Mouse (Mus musculus): ENCODE data around the gene Lmln. TPM values are rescaled to one million over a fixed set of nuclear protein-coding genes. Genes with fewer than 3 reads are reported as not detected.

The Lmln gene
- total RNA-seq, 1 experiment = 9.1 TPM

GRCm38 (mm10) chr16:33070928-33071327, 8.6 kb downstream of the Lmln start:
- Histone ChIP-seq H3K4me3 (ENCODE audit: insufficient read depth in 1 of 2, low read depth in 1 of 2, low read length in 2 of 2, poor library complexity in 1 of 2, severe bottlenecking in 1 of 2) (no peak overlapping the region), H3K27ac (ENCODE audit: insufficient read depth, low read depth, low read length, poor library complexity, severe bottlenecking) (no peak overlapping the region), H3K9ac (ENCODE audit: insufficient read depth, low read depth, low read length, poor library complexity, severe bottlenecking) (no peak overlapping the region), H3K9me3 (ENCODE audit: control insufficient read depth, insufficient read depth, low read depth, low read length) (no peaks in the 10 kb centered on the region), H3K4me1 (ENCODE audit: control insufficient read depth in 2 of 2, insufficient read depth in 2 of 2, low read length in 2 of 2, poor library complexity in 1 of 2) (peaks cover 0 to 2% of the 10 kb centered on the region in 2 experiments; a peak in 1 of 4 replicates), H3K36me3 (ENCODE audit: control insufficient read depth, insufficient read depth, low read length, poor library complexity, severe bottlenecking) (peaks cover 11% of the 10 kb centered on the region; the same call in 1 of the 2 replicates)
- no peak for DNase-seq (ENCODE audit: low read depth, low spot score)
- in situ Hi-C loops (cut with MboI; ENCODE audit: low sequenced_read_pairs in 2 of 2, unreplicated experiment in 2 of 2) = no loop called here
- TF ChIP-seq ZC3H11A (IDR thresholded peaks at IDR 0.05; ENCODE audit: borderline replicate concordance, low read depth, low read length) (no peak), MAFK (IDR thresholded peaks at IDR 0.05; ENCODE audit: insufficient read depth, low read depth, low read length) (no peak), ZNF384 (IDR thresholded peaks at IDR 0.05; ENCODE audit: low read depth, low read length) (no peak), HCFC1 (IDR thresholded peaks at IDR 0.05; ENCODE audit: borderline replicate concordance, insufficient read depth, low read length) (no peak), CHD2 (IDR thresholded peaks at IDR 0.05; ENCODE audit: low read depth, low read length) (no peak)

- Histone ChIP-seq H3K9ac (ENCODE audit: insufficient read depth, low read depth, low read length, poor library complexity, severe bottlenecking) (no peak overlapping the region), H3K4me3 (ENCODE audit: insufficient read depth in 1 of 2, low read depth in 1 of 2, low read length in 2 of 2, poor library complexity in 1 of 2, severe bottlenecking in 1 of 2) (no peak overlapping the region), H3K27ac (ENCODE audit: insufficient read depth, low read depth, low read length, poor library complexity, severe bottlenecking) (no peak overlapping the region), H3K4me1 (ENCODE audit: control insufficient read depth in 2 of 2, insufficient read depth in 2 of 2, low read length in 2 of 2, poor library complexity in 1 of 2) (peaks cover 0 to 2% of the 10 kb centered on the region in 2 experiments; a peak in 1 of 4 replicates), H3K36me3 (ENCODE audit: control insufficient read depth, insufficient read depth, low read length, poor library complexity, severe bottlenecking) (peaks cover 10% of the 10 kb centered on the region; the same call in 1 of the 2 replicates), H3K9me3 (ENCODE audit: control insufficient read depth, insufficient read depth, low read depth, low read length) (no peaks in the 10 kb centered on the region)
- in situ Hi-C loops (cut with MboI; ENCODE audit: low sequenced_read_pairs in 2 of 2, unreplicated experiment in 2 of 2) = no loop called here
- TF ChIP-seq ZC3H11A (IDR thresholded peaks at IDR 0.05; ENCODE audit: borderline replicate concordance, low read depth, low read length) (no peak), MAFK (IDR thresholded peaks at IDR 0.05; ENCODE audit: insufficient read depth, low read depth, low read length) (no peak), CHD2 (IDR thresholded peaks at IDR 0.05; ENCODE audit: low read depth, low read length) (no peak), HCFC1 (IDR thresholded peaks at IDR 0.05; ENCODE audit: borderline replicate concordance, insufficient read depth, low read length) (no peak), ZNF384 (IDR thresholded peaks at IDR 0.05; ENCODE audit: low read depth, low read length) (no peak)
- no peak for DNase-seq (ENCODE audit: low read depth, low spot score)
These were observed 10.7 kb downstream of the Lmln start for GRCm38 (mm10) chr16:33072871-33073557.

GRCm38 (mm10) chr16:33074967-33075366, 12.6 kb downstream of the Lmln start:
- Histone ChIP-seq H3K36me3 (ENCODE audit: control insufficient read depth, insufficient read depth, low read length, poor library complexity, severe bottlenecking) (peaks cover 8% of the 10 kb centered on the region; the same call in 1 of the 2 replicates), H3K4me3 (ENCODE audit: insufficient read depth in 1 of 2, low read depth in 1 of 2, low read length in 2 of 2, poor library complexity in 1 of 2, severe bottlenecking in 1 of 2) (no peak overlapping the region), H3K27ac (ENCODE audit: insufficient read depth, low read depth, low read length, poor library complexity, severe bottlenecking) (no peak overlapping the region), H3K9me3 (ENCODE audit: control insufficient read depth, insufficient read depth, low read depth, low read length) (no peaks in the 10 kb centered on the region), H3K9ac (ENCODE audit: insufficient read depth, low read depth, low read length, poor library complexity, severe bottlenecking) (no peak overlapping the region), H3K4me1 (ENCODE audit: control insufficient read depth in 2 of 2, insufficient read depth in 2 of 2, low read length in 2 of 2, poor library complexity in 1 of 2) (peaks cover 0 to 4% of the 10 kb centered on the region in 2 experiments; a peak in 1 of 4 replicates)
- DNase-seq (ENCODE audit: low read depth, low spot score) = no peak
- in situ Hi-C loops (cut with MboI; ENCODE audit: low sequenced_read_pairs in 2 of 2, unreplicated experiment in 2 of 2) = no loop called here
- no peak for TF ChIP-seq ZC3H11A (IDR thresholded peaks at IDR 0.05; ENCODE audit: borderline replicate concordance, low read depth, low read length)
- TF ChIP-seq MAFK (IDR thresholded peaks at IDR 0.05; ENCODE audit: insufficient read depth, low read depth, low read length) = no peak
- no peak for TF ChIP-seq ZNF384 (IDR thresholded peaks at IDR 0.05; ENCODE audit: low read depth, low read length)
- no peak for TF ChIP-seq CHD2 (IDR thresholded peaks at IDR 0.05; ENCODE audit: low read depth, low read length)
- TF ChIP-seq HCFC1 (IDR thresholded peaks at IDR 0.05; ENCODE audit: borderline replicate concordance, insufficient read depth, low read length) = no peak

- Histone ChIP-seq H3K9me3 (ENCODE audit: control insufficient read depth, insufficient read depth, low read depth, low read length) (no peaks in the 10 kb centered on the region), H3K4me1 (ENCODE audit: control insufficient read depth in 2 of 2, insufficient read depth in 2 of 2, low read length in 2 of 2, poor library complexity in 1 of 2) (peaks cover 0 to 4% of the 10 kb centered on the region in 2 experiments; a peak in 1 of 4 replicates), H3K9ac (ENCODE audit: insufficient read depth, low read depth, low read length, poor library complexity, severe bottlenecking) (no peak overlapping the region), H3K27ac (ENCODE audit: insufficient read depth, low read depth, low read length, poor library complexity, severe bottlenecking) (no peak overlapping the region), H3K36me3 (ENCODE audit: control insufficient read depth, insufficient read depth, low read length, poor library complexity, severe bottlenecking) (peaks cover 7% of the 10 kb centered on the region; the same call in 1 of the 2 replicates), H3K4me3 (ENCODE audit: insufficient read depth in 1 of 2, low read depth in 1 of 2, low read length in 2 of 2, poor library complexity in 1 of 2, severe bottlenecking in 1 of 2) (no peak overlapping the region)
- TF ChIP-seq MAFK (IDR thresholded peaks at IDR 0.05; ENCODE audit: insufficient read depth, low read depth, low read length) (no peak), ZC3H11A (IDR thresholded peaks at IDR 0.05; ENCODE audit: borderline replicate concordance, low read depth, low read length) (no peak), CHD2 (IDR thresholded peaks at IDR 0.05; ENCODE audit: low read depth, low read length) (no peak), HCFC1 (IDR thresholded peaks at IDR 0.05; ENCODE audit: borderline replicate concordance, insufficient read depth, low read length) (no peak), ZNF384 (IDR thresholded peaks at IDR 0.05; ENCODE audit: low read depth, low read length) (no peak)
- DNase-seq (ENCODE audit: low read depth, low spot score) = no peak
- in situ Hi-C loops (cut with MboI; ENCODE audit: low sequenced_read_pairs in 2 of 2, unreplicated experiment in 2 of 2) = no loop called here
These were observed 13.8 kb downstream of the Lmln start for GRCm38 (mm10) chr16:33076078-33076477.
